Mouse (Mus musculus): ENCODE data around the gene Tbc1d8.

DNA sequence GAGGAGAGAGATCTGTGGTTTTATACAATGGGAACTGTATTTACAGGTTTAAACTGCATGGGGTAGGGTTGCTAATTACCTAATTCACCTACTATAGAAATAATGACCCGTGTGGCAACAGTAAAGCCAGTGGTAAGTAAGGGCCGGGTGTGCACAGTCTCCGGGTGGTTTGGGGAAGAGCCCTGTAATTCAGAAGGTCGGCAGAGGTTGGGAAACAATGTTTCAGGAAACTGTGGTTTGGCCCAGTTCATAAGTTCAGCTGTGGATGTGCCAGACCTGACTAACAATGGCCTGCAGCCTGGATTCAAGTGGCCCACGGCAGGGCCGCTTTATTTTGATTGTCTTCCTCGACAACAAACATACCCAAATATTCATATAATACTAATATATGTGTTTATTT lies 47.2 kb upstream of the Tbc1d8 start:
- TF ChIP-seq POLR2A (IDR thresholded peaks at IDR 0.05; ENCODE audit: control insufficient read depth in 1 of 2, insufficient read depth in 1 of 2, low read depth in 1 of 2, low read length in 2 of 2, poor library complexity in 1 of 2) (no peak), TBP (IDR thresholded peaks at IDR 0.05; ENCODE audit: low read depth, low read length) (no peak), UBTF (IDR thresholded peaks at IDR 0.05; ENCODE audit: borderline replicate concordance, insufficient read depth, low read depth, low read length) (no peak), CHD1 (IDR thresholded peaks at IDR 0.05; ENCODE audit: low read depth, low read length) (no peak), CTCF (IDR thresholded peaks at IDR 0.05 in 2 of 3, conservative IDR thresholded peaks at IDR 0.05 in 1 of 3; ENCODE audit: control insufficient read depth in 1 of 3, insufficient read depth in 1 of 3, low read depth in 2 of 3, low read length in 3 of 3, poor library complexity in 1 of 3, severe bottlenecking in 1 of 3) (no peak), HCFC1 (IDR thresholded peaks at IDR 0.05; ENCODE audit: low read depth, low read length) (no peak), ZNF384 (IDR thresholded peaks at IDR 0.05; ENCODE audit: low read depth, low read length) (no peak), KAT2A (conservative IDR thresholded peaks at IDR 0.05; ENCODE audit: low read depth, low read length) (no peak), TCF12 (IDR thresholded peaks at IDR 0.05; ENCODE audit: low read depth, low read length) (no peak)
